Mouse (Mus musculus) erythroblast, embryonic 14.5 days (primary cell): ENCODE measurements around the gene Tent5b.

ENCODE experiments used
- GATA1 ChIP-seq: IDR thresholded peaks from 2 replicates; pipeline ENCODE4 v1.6.1; 2012; ENCODE audit warnings: low read length, inconsistent platforms, mixed read lengths
- TAL1 ChIP-seq: IDR thresholded peaks from 3 replicates; pipeline ENCODE4 v1.6.1; 2012; ENCODE audit warnings: low read length, inconsistent platforms, mixed read lengths

GRCm38 (mm10) chr4:133488619-133489392 lies 8.9 kb downstream of the Tent5b start:
- TF ChIP-seq GATA1 (no peak), TAL1 (no peak)
